Mouse (Mus musculus) adrenal gland, adult 2 months (tissue): ENCODE measurements around the gene Msi2. TPM values are rescaled to one million over a fixed set of nuclear protein-coding genes. Genes with fewer than 3 reads are reported as not detected.

ENCODE experiments used
- DNase-seq: peaks from one replicate; pipeline ENCODE4 v3.0.0; 2021
- microRNA-seq, 2 experiments: library from miRNA; unstranded; fragments of <30 nt; microRNA quantifications; one replicate each; pipeline ENCODE4 v1.2.0; 2021
- polyA plus RNA-seq: library from polyadenylated mRNA; depleted of rRNA; stranded (reverse); fragments of >200 nt; gene quantifications from 2 replicates; pipeline ENCODE4 v1.2.3, GENCODE M21; 2012; rRNA removed
- total RNA-seq, 2 experiments: library from RNA; stranded (reverse); gene quantifications; 2 replicates each; pipeline ENCODE4 v1.2.3; 2021

The Msi2 gene
- total and polyA plus RNA-seq, 3 experiments = 39.1 to 214 (median 205) TPM

DNA sequence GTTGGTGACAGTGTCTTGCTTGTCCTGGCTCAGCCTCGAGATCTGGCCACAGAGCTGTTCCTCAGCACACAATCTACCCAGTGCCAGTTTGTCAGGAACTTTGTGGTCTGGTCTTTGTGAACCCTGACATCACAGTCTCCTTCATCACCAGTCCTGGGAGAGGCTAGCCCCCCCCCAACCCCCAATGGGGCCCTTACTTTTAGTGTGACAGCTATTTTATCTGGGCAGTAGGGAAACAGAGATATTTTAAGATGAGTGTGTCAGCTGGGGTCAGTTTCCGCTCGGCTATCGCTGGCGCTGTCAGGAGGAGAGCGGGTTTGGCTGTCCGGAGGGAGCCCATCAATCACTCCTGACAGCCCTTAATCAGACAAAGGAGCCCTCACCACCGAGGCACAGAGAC, 404.8 kb downstream of the Msi2 start:
- peak; percentile 58 for DNase-seq

DNA sequence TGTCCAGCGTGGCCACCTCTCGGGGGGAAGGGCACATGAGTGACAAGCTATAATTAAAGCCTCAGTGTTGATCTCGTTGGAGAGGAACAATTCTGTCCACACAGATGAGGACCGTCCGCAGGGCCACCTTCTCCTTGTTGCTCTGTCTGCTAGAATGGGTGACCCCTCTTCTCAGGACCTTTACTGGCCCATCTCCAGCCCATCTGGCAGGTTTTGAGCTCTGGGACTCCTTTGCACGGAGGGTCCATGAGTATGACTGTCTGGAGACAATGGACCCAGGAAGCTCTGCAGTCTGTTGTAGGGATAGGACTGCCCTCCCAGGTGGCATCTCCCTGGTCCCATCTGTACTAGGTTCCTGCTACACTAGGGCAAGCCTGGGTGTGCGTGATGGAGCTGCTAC, 406.7 kb downstream of the Msi2 start:
- no peak for DNase-seq

DNA sequence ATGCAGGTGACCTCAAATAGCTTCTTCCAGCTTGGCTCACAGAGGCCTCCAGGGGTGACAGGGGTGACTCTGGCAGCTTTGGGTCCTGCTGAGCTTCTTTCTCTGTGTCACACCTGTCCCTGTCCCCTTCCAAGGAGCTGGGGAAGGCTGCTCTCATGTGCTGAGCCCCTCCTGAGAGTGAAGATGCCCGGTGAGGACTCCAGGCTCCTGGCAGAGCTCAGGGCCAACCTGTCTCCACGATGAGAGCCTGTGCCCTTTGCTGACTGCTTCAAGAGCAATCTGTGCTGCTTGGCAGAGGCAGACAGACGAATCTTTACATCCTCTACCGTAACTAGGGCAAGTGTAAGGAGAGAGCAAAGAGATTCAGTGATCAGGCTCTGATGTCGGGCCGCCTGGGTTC, 407.5 kb downstream of the Msi2 start:
- DNase-seq = no peak

DNA sequence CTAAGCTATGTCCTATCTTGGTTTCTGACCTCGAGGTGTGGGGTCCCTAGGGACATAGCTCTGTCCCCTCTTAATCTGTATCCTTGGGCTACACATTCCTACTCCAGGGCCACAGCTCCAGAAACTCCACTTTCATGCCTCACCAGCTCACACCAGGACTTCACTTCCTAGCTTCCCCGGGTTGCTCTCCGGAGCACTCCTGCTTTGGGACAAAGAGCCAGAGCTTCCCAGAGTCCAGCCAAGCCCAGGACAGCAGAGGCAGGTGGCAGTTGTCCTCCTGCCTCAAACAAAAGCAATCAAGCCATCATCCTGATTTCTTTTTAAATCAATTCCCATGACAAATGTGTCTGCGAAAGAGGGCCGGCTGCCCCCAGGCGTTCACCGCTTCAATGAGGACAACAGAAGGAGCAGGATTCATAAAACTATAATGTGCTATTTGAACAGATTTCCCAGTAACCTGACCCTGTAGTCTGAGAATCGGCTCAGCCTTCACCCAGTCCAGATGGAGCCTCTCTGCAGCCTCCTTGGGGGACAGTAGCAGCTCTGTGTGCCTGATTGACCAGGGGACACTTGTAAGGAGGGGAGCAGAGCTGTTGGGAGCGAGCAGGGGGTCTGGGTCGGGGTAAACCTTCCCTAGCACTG, 409.1 kb downstream of the Msi2 start:
- DNase-seq = no peak

DNA sequence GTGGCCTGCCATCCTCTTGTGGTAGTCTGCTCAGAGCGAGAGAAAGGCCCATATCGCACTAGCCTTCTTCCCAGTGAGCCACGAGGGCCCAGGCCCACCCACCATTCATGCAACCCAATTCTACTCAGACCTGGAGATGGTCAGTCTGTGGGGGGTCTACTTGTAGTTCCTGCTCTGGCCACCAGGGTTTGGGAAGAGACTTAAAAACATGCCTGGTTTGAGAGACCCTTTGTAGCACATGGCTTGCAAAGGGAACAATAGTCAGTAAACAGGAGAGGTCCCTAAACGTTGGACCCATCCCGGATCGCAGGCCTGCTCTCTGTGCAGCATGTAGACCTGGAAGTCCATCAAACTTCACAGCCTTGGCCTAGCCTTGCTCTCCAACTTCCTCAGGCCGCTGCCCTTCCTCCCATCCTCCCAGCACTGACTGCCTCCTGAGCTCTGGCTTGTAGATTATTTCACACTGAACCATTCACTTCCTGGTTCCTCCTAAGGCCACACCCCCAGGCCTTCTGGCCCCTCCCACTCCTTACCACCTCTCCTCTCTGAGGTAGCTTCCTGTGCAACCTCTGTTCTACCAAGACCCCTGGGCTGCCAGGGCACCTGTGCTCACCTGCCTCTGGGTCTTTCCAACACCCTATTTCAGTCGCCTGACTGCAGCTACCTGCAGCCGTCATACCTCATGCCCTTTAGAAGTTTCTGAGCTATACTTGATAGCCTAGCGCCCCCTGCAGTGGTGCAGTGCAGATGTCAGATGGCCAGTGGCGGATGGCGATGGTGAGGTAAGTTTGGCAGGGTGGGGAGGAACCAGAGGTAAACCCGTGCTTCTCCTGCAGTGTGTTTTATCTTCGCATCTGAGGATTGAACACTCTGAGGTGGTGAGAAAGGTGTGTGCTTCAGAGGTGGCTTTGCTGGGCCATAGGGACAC, 410.4 kb downstream of the Msi2 start:
- DNase-seq = no peak

DNA sequence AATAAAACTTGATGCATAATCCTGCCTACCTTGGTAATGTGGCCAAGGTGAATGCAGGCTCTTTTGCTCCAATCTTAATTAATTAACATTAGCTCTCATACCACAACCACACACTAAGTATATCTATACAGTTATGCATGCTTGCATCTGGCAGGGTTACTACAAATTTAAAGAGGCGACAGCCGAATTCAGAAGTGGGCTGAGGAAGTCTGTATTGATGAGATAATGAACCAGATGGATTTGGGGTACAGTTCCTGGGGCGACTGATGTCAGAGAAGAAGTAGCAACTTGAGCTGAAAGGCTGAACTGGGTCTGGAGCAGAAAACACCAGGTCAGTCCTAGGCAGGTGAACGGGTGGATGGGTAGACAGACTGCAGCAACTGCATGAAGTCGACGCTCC, 412.6 kb downstream of the Msi2 start:
- DNase-seq = no peak

DNA sequence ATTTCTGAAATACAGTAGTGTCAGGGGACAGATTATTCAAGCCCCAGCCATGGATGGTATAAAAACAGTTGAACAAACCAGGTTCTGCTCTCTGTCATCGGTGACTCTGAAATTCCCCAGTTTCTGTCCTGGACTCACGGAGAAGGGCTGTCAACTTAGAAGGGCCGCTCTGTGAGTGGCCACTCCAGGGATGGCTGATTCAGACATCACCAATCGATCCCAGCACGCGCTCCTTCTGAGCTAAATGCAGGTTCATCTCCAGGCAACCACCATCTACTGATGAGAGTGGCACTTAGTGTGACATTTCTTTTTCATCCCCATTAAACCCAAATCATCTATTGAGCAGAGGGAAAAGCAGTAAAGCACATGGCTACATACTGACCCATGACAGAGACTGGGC, 416.7 kb downstream of the Msi2 start:
- DNase-seq = peak; percentile 36

DNA sequence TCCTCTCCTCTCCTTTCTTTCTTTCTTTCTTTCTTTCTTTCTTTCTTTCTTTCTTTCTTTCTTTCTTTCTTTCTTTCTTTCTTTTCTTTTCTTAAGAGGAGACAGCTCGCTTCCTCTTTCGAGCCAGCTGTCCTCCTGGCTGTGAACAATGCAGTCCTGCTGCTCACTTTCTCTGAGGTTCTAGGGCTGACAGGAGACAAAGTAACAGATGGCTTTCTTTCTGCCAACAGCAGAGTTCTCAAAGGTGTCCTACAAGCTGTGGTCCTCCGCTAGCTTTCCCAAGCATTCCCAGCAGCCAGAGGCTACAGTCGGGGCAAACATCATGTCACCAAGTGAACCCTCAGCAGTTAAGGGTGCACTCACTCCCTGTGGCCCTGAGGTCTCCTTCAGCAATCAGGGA, 419.0 kb downstream of the Msi2 start:
- DNase-seq = no peak

DNA sequence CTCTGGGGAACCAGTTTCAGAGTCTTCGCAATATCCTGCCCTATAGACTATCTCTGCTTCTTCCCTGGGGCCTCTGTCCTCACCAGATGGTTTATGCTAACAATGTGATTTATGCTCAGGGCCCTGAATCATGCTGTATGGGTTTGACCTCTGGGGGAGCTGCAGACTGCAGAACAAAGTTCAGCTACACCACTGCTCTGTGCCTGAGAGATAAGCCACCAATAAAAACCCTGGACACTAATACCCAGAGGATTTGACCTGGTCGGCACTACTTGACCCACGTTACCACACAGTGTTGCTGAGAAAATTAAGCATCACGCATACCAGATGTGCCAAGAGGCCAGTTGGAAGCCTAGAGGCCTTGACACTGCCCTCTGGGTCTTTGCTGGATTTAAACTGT, 420.8 kb downstream of the Msi2 start:
- DNase-seq = no peak

DNA sequence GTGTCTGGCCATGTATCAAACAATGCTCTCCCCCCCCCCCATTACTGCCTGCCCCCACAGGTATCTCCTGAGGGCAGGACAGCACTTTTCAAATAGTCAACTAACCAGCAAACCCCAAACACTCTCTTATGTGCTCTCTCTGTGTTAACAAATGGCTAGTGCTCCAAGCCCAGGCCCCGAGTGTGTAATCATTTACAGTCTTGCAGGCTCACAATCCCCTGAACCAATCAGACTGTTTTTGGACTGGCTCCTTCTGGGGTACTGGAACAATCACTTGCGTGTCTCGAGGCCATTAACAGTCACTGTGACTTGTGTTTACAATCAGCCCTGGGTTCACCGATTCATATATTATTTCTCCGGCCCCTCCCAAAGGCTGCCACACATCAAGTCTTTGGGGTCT, 423.0 kb downstream of the Msi2 start:
- no peak for DNase-seq

DNA sequence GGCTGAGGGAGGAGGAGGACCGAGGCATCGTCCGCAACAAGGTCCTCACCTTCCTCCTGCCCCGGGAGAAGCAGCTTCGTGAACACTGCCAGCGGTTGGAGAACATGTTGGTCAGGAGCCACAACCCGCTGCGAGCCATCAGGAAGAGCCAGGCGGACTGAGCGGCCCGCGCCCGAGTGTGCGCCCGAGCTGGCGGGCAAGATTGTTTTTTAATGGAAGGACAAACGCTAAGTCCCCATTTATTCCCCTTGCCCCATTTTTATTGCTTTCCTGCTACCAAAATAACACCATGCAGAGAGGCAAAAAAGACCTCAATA, 424.0 kb downstream of the Msi2 start:
- DNase-seq = no peak

DNA sequence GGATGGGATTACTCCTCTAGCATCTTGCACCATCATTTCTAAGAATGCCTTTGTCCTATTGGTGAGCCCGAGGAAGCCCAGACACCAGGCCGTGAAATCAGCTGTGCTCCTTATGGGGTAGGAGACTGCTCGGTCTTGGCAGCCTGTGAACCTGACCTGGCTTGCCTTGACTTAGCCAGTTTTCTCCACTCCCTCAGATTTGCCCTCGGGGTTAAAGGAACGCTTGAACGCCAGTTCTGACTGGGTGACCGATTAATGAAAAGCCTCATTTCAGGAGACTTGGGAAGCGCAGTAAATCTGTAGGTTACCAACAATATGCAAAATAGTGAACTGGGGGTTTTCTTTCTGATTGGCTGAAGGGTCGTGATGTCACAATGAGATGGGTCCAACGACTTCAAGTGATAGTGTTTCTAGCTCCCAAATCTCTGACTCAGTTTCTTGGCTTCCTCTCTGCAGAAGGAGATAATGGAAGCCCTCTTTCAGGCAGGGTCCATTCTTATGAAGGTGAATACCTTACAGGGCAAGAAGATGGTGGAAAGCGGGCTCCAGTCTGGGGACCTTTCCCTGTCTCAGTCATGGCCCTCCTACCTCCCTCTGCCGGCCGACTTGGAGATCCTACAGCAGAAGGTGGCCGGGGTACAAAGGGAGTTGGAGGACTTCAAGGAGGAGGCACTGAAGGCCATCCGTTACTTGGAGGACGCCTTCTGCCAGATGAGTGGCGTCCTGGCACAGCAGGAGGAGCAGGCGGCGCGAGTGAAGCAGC, 424.5 kb downstream of the Msi2 start, which contains the start of gene Ccdc182:
TSS of gene Ccdc182 (plus strand) at position 428 of the 763 bp plus-strand sequence.
- DNase-seq = no peak

DNA sequence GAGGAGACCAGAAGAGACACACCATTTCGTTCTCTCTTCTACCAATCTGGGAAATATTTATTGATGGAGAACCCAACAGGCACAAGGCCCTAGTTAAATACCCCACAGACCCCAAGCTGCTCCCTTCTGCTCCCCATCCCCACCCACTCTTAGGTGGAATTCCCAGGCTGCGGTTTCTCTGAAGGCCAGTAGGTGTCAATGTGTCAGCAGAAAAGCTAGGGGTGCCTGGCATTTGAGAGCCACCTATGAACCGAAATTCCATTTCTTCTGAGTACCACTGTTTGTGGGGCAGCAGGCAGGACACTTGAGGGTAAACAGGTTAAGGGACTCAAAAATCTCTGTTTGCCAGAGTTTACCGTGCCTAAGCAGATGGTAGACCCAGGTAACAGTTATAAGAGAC, 426.6 kb downstream of the Msi2 start:
- no peak for DNase-seq

DNA sequence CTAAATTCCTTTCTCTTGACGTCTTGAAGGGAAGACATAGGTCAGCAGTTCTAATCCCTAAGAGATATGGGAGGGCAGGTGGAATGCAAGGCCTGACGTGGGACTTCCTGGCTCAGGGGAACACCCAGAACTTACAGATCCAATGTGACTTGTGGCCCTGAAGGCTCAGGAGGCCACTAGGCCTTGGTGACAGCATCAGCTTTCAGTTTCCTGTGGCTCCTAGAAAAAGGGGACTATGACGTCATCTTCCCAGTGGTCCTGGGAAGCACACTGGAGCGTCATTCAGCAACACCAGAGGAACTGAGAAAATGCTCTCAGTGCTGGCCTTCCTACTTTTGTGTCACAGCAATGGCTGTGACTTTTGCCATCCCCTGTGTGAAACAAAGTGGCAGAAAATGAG, 427.1 kb downstream of the Msi2 start:
- DNase-seq = no peak

Small RNA genes within 50 kb of the gene (microRNA-seq; reads per million reads assigned to microRNA genes)
- gene Mir378b = 0.83 to 2.0 reads per million in 2 experiments

Other genes starting within 250 kb of the Msi2 start
- 100 to 1,000 TPM in 1 of 2 experiments, 10 to 100 TPM in 1; 95.0 to 144 TPM for gene Akap1, start 146.1 kb upstream of the Msi2 start, total RNA-seq
- 54.2 and 59.5 TPM in 2 replicates for gene Akap1, start 146.1 kb upstream of the Msi2 start, polyA plus RNA-seq
- 100 to 1,000 TPM; 168 to 250 TPM for gene Scpep1, start 237.0 kb upstream of the Msi2 start, total RNA-seq
- 25.2 and 37.0 TPM in 2 replicates for gene Scpep1, start 237.0 kb upstream of the Msi2 start, polyA plus RNA-seq
- gene Elobl, start 248.4 kb upstream of the Msi2 start, total RNA-seq = not detected
- gene Elobl, start 248.4 kb upstream of the Msi2 start, polyA plus RNA-seq = 0.17 TPM in 1 of 2 replicates, not detected in the other